Mouse (Mus musculus): ENCODE data around the gene Aqp3. TPM values are rescaled to one million over a fixed set of nuclear protein-coding genes. Genes with fewer than 3 reads are reported as not detected.

The Aqp3 gene
- polyA plus RNA-seq, 1 experiment from 2014 or later = 4.4 TPM

GRCm38 (mm10) chr4:41074461-41074860 is 23.5 kb downstream of the Aqp3 start:
- no peak overlapping the region for H3K4me2 ChIP-seq (ENCODE audit: low read depth, low read length)
- H3K36me3 ChIP-seq (ENCODE audit: control insufficient read depth, insufficient read depth, low read length) = no peaks in the 10 kb centered on the region
- no peak overlapping the region for H3K4me3 ChIP-seq (ENCODE audit: low read length)
- no peaks in the 10 kb centered on the region for H3K4me1 ChIP-seq (ENCODE audit: control insufficient read depth, insufficient read depth, low read length)
- H3K9me3 ChIP-seq (ENCODE audit: control insufficient read depth, low read length) = no peaks in the 10 kb centered on the region
- no peak overlapping the region for H3K27ac ChIP-seq (ENCODE audit: low read length)
- no peak for ATAC-seq
- WGBS = 72% methylated on average over 6 of the region's 6 CpGs
- H3K9ac ChIP-seq (ENCODE audit: low read depth, low read length) = no peak overlapping the region
- H3K27me3 ChIP-seq (replicated peaks; ENCODE audit: control insufficient read depth, insufficient read depth, low read length) = no peaks in the 10 kb centered on the region

- Histone ChIP-seq H3K9ac (ENCODE audit: low read depth, low read length) (no peak overlapping the region), H3K4me2 (ENCODE audit: low read depth, low read length) (no peak overlapping the region), H3K4me3 (ENCODE audit: low read length) (no peak overlapping the region), H3K36me3 (ENCODE audit: control insufficient read depth, insufficient read depth, low read length) (no peaks in the 10 kb centered on the region), H3K27me3 (replicated peaks; ENCODE audit: control insufficient read depth, insufficient read depth, low read length) (no peaks in the 10 kb centered on the region), H3K4me1 (ENCODE audit: control insufficient read depth, insufficient read depth, low read length) (no peaks in the 10 kb centered on the region), H3K9me3 (ENCODE audit: control insufficient read depth, low read length) (no peaks in the 10 kb centered on the region), H3K27ac (ENCODE audit: low read length) (no peak overlapping the region)
- no peak for ATAC-seq
- WGBS = 76% methylated on average over 12 of the region's 12 CpGs
Measured at GRCm38 (mm10) chr4:41073008-41073817, 24.8 kb downstream of the Aqp3 start.

GRCm38 (mm10) chr4:41071500-41072429 is 26.2 kb downstream of the Aqp3 start:
- no peak overlapping the region for H3K4me3 ChIP-seq (ENCODE audit: low read length)
- H3K36me3 ChIP-seq (ENCODE audit: control insufficient read depth, insufficient read depth, low read length) = no peaks in the 10 kb centered on the region
- H3K4me1 ChIP-seq (ENCODE audit: control insufficient read depth, insufficient read depth, low read length) = no peaks in the 10 kb centered on the region
- no peaks in the 10 kb centered on the region for H3K9me3 ChIP-seq (ENCODE audit: control insufficient read depth, low read length)
- no peak for ATAC-seq
- WGBS = 73% methylated on average over 14 of the region's 14 CpGs
- no peak overlapping the region for H3K4me2 ChIP-seq (ENCODE audit: low read depth, low read length)
- H3K27me3 ChIP-seq (replicated peaks; ENCODE audit: control insufficient read depth, insufficient read depth, low read length) = no peaks in the 10 kb centered on the region
- H3K9ac ChIP-seq (ENCODE audit: low read depth, low read length) = no peak overlapping the region
- H3K27ac ChIP-seq (ENCODE audit: low read length) = no peak overlapping the region

- no peaks in the 10 kb centered on the region for H3K36me3 ChIP-seq (ENCODE audit: control insufficient read depth, insufficient read depth, low read length)
- H3K4me3 ChIP-seq (ENCODE audit: low read length) = no peak overlapping the region
- no peaks in the 10 kb centered on the region for H3K4me1 ChIP-seq (ENCODE audit: control insufficient read depth, insufficient read depth, low read length)
- H3K9ac ChIP-seq (ENCODE audit: low read depth, low read length) = no peak overlapping the region
- H3K9me3 ChIP-seq (ENCODE audit: control insufficient read depth, low read length) = no peaks in the 10 kb centered on the region
- no peak overlapping the region for H3K27ac ChIP-seq (ENCODE audit: low read length)
- no peak overlapping the region for H3K4me2 ChIP-seq (ENCODE audit: low read depth, low read length)
- no peaks in the 10 kb centered on the region for H3K27me3 ChIP-seq (replicated peaks; ENCODE audit: control insufficient read depth, insufficient read depth, low read length)
- 86% methylated on average over 4 of the region's 4 CpGs for WGBS
- no peak for ATAC-seq
Measured at GRCm38 (mm10) chr4:41065196-41065595, 32.8 kb downstream of the Aqp3 start.

- 16% methylated on average over 16 of the region's 16 CpGs for WGBS
- ATAC-seq = peak; percentile 42; the same call in 1 of the 2 replicates
- Histone ChIP-seq H3K9ac (ENCODE audit: low read depth, low read length) (no peak overlapping the region), H3K27ac (ENCODE audit: low read length) (no peak overlapping the region), H3K27me3 (replicated peaks; ENCODE audit: control insufficient read depth, insufficient read depth, low read length) (no peaks in the 10 kb centered on the region), H3K4me3 (ENCODE audit: low read length) (peak overlapping the region; percentile 20; the same call in 1 of the 2 replicates), H3K36me3 (ENCODE audit: control insufficient read depth, insufficient read depth, low read length) (no peaks in the 10 kb centered on the region), H3K4me1 (ENCODE audit: control insufficient read depth, insufficient read depth, low read length) (no peaks in the 10 kb centered on the region), H3K4me2 (ENCODE audit: low read depth, low read length) (peak overlapping the region; percentile 40), H3K9me3 (ENCODE audit: control insufficient read depth, low read length) (no peaks in the 10 kb centered on the region)
Measured at GRCm38 (mm10) chr4:41063894-41064673, 33.9 kb downstream of the Aqp3 start.

- Histone ChIP-seq H3K27me3 (replicated peaks; ENCODE audit: control insufficient read depth, insufficient read depth, low read length) (no peaks in the 10 kb centered on the region), H3K4me2 (ENCODE audit: low read depth, low read length) (no peak overlapping the region), H3K36me3 (ENCODE audit: control insufficient read depth, insufficient read depth, low read length) (no peaks in the 10 kb centered on the region), H3K9me3 (ENCODE audit: control insufficient read depth, low read length) (no peaks in the 10 kb centered on the region), H3K4me3 (ENCODE audit: low read length) (no peak overlapping the region), H3K4me1 (ENCODE audit: control insufficient read depth, insufficient read depth, low read length) (no peaks in the 10 kb centered on the region), H3K27ac (ENCODE audit: low read length) (no peak overlapping the region), H3K9ac (ENCODE audit: low read depth, low read length) (no peak overlapping the region)
- no peak for ATAC-seq
- WGBS = 56% methylated on average over 3 of the region's 3 CpGs
Measured at GRCm38 (mm10) chr4:41063351-41063750, 34.6 kb downstream of the Aqp3 start.

GRCm38 (mm10) chr4:41057361-41057760 is 40.6 kb downstream of the Aqp3 start:
- H3K36me3 ChIP-seq (ENCODE audit: control insufficient read depth, insufficient read depth, low read length) = no peaks in the 10 kb centered on the region
- H3K4me2 ChIP-seq (ENCODE audit: low read depth, low read length) = no peak overlapping the region
- WGBS = 58% methylated on average over 9 of the region's 9 CpGs
- no peak overlapping the region for H3K9ac ChIP-seq (ENCODE audit: low read depth, low read length)
- H3K27ac ChIP-seq (ENCODE audit: low read length) = no peak overlapping the region
- no peaks in the 10 kb centered on the region for H3K9me3 ChIP-seq (ENCODE audit: control insufficient read depth, low read length)
- no peaks in the 10 kb centered on the region for H3K27me3 ChIP-seq (replicated peaks; ENCODE audit: control insufficient read depth, insufficient read depth, low read length)
- no peak for ATAC-seq
- H3K4me1 ChIP-seq (ENCODE audit: control insufficient read depth, insufficient read depth, low read length) = peaks cover 10% of the 10 kb centered on the region; the same call in 1 of the 2 replicates
- H3K4me3 ChIP-seq (ENCODE audit: low read length) = no peak overlapping the region

- ATAC-seq = 0 out of 2 replicates have a peak, but pooled peaks have one; percentile 22
Measured at GRCm38 (mm10) chr4:41056742-41057332, 41.1 kb downstream of the Aqp3 start.

More at GRCm38 (mm10) chr4:41056742-41057332, 41.1 kb downstream of the Aqp3 start:
- H3K9me3 ChIP-seq (ENCODE audit: control insufficient read depth, low read length) = no peaks in the 10 kb centered on the region
- H3K27ac ChIP-seq (ENCODE audit: low read length) = no peak overlapping the region
- 51% methylated on average over 7 of the region's 7 CpGs for WGBS
- H3K4me2 ChIP-seq (ENCODE audit: low read depth, low read length) = no peak overlapping the region
- no peak overlapping the region for H3K4me3 ChIP-seq (ENCODE audit: low read length)
- H3K36me3 ChIP-seq (ENCODE audit: control insufficient read depth, insufficient read depth, low read length) = no peaks in the 10 kb centered on the region
- no peaks in the 10 kb centered on the region for H3K27me3 ChIP-seq (replicated peaks; ENCODE audit: control insufficient read depth, insufficient read depth, low read length)
- H3K4me1 ChIP-seq (ENCODE audit: control insufficient read depth, insufficient read depth, low read length) = peaks cover 10% of the 10 kb centered on the region; the same call in 1 of the 2 replicates
- H3K9ac ChIP-seq (ENCODE audit: low read depth, low read length) = no peak overlapping the region
